Mouse (Mus musculus) liver, adult 2 months (tissue): ENCODE data around the gene Prss41.

Experiments
- CTCF ChIP-seq: fragments of 200-500 bp; IDR thresholded peaks from 2 replicates; pipeline ENCODE4 v1.5.1; 2011; ENCODE audit warnings: low read depth, low read length, control low read depth
- POLR2A ChIP-seq: fragments of 200-500 bp; IDR thresholded peaks from 2 replicates; pipeline ENCODE4 v1.6.1; 2011; ENCODE audit warnings: low read length, control low read depth; ENCODE audit not compliant: insufficient read depth; ENCODE audit errors: extremely low read depth

DNA sequence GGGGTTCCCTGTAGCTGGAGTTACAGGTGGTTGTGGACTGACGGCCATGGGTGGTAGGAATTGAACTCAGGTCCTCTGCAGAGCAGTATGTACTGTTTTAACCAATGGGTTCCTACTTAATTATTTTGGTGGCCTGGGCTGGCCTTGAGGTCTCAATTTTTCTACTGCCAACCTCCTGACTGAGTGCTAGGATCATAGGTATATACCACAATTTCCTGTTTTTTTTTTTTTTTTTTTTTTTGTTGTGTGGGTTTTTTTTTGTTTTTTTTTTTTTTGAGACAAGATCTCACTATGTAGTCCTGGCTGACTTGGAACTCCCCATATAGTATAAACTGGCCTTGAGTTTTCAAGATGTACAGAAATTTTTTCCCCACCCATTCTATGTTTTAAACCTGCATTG is 12.8 kb downstream of the Prss41 start:
- TF ChIP-seq POLR2A (no peak), CTCF (no peak)
